Mouse (Mus musculus) CH12.LX (cell line): ENCODE measurements at regions not wholly inside any gene's neighbourhood (a gene's known extent, or its start where the extent isn't known, plus 50 kb on each side); places are given as distances from the start of the nearest gene placed in this dataset.
A peak's percentile ranks its signal among the peaks of the same experiment; 100 is the strongest.

ENCODE experiments used
- DNase-seq: peaks from one replicate; pipeline ENCODE4 v3.0.0-alpha.2; 2013; ENCODE audit errors: extremely low read depth
- H3K27ac ChIP-seq: 2 replicates; pipeline ENCODE4 v1.5.1; 2012; ENCODE audit warnings: low read depth, mild to moderate bottlenecking, control low read depth, moderate library complexity; ENCODE audit not compliant: insufficient read depth
- H3K27me3 ChIP-seq: replicated peaks from 2 replicates; pipeline ENCODE3; 2012; ENCODE audit warnings: inconsistent platforms
- H3K36me3 ChIP-seq, 2 experiments: replicated peaks in 1 of 2; 2 replicates each; pipeline versions ENCODE3 to v1.6.1; 2012; ENCODE audit warnings: inconsistent platforms in 1 of 2, low read length in 1 of 2, mild to moderate bottlenecking in 1 of 2, mixed read lengths in 1 of 2, moderate library complexity in 1 of 2; ENCODE audit not compliant: control insufficient read depth in 1 of 2, insufficient read depth in 1 of 2
- H3K4me1 ChIP-seq, 2 experiments: 2 replicates each; pipeline ENCODE4 v1.6.1; 2012; ENCODE audit warnings: inconsistent platforms in 1 of 2, moderate library complexity in 1 of 2; ENCODE audit not compliant: insufficient read depth in 2 of 2, control insufficient read depth in 1 of 2
- H3K4me2 ChIP-seq: 2 replicates; pipeline ENCODE4 v1.6.1; 2012; ENCODE audit warnings: low read depth, mild to moderate bottlenecking, control low read depth; ENCODE audit not compliant: poor library complexity, insufficient read depth, severe bottlenecking
- H3K4me3 ChIP-seq, 3 experiments: fragments of 150-350 bp in 1 of 3; sonication (generic) in 1 of 3; replicated peaks in 1 of 3; 2 replicates each; pipeline versions ENCODE3 to v1.5.1; 2011 to 2012; ENCODE audit warnings: low read depth in 2 of 3, low read length in 2 of 3, mild to moderate bottlenecking in 2 of 3, moderate library complexity in 2 of 3, control low read depth in 1 of 3, improper control_type of control experiment in 1 of 3, inconsistent platforms in 1 of 3, mixed read lengths in 1 of 3; ENCODE audit not compliant: poor library complexity in 1 of 3
- H3K79me2 ChIP-seq: replicated peaks from 2 replicates; pipeline ENCODE4 v1.6.1; 2012; ENCODE audit warnings: mild to moderate bottlenecking, moderate library complexity; ENCODE audit not compliant: control insufficient read depth, poor library complexity, insufficient read depth, severe bottlenecking; ENCODE audit errors: extremely low read depth
- H3K9ac ChIP-seq: 2 replicates; pipeline ENCODE4 v1.6.1; 2012; ENCODE audit warnings: low read depth, mild to moderate bottlenecking, control low read depth, moderate library complexity; ENCODE audit not compliant: insufficient read depth
- H3K9me3 ChIP-seq: replicated peaks from 2 replicates; pipeline ENCODE3; 2012; ENCODE audit warnings: low read length, inconsistent platforms, mixed read lengths
- CTCF ChIP-seq, 2 experiments: IDR thresholded peaks in 1 of 2; conservative IDR thresholded peaks in 1 of 2; 2 replicates each; pipeline ENCODE4 v1.5.1; 2011 to 2012; ENCODE audit warnings: low read depth in 2 of 2, low read length in 2 of 2, improper control_type of control experiment in 1 of 2, inconsistent platforms in 1 of 2, mild to moderate bottlenecking in 1 of 2, moderate library complexity in 1 of 2
- ELF1 ChIP-seq: IDR thresholded peaks from 2 replicates; pipeline ENCODE4 v1.6.1; 2014; ENCODE audit warnings: low read depth, mild to moderate bottlenecking, inconsistent platforms, low read length, improper control_type of control experiment
- EP300 ChIP-seq: IDR thresholded peaks from 2 replicates; pipeline ENCODE4 v1.6.1; 2011; ENCODE audit warnings: low read length, improper control_type of control experiment
- ETS1 ChIP-seq: conservative IDR thresholded peaks from 2 replicates; pipeline ENCODE4 v1.6.1; 2012; ENCODE audit warnings: low read depth, mild to moderate bottlenecking, inconsistent platforms, low read length, improper control_type of control experiment, moderate library complexity
- KAT2A ChIP-seq: IDR thresholded peaks from 2 replicates; pipeline ENCODE4 v1.6.1; 2012; ENCODE audit warnings: low read length, improper control_type of control experiment, inconsistent platforms; ENCODE audit not compliant: insufficient replicate concordance
- MAZ ChIP-seq: IDR thresholded peaks from 2 replicates; pipeline ENCODE4 v1.6.1; 2012; ENCODE audit warnings: low read depth, mild to moderate bottlenecking, inconsistent platforms, low read length, improper control_type of control experiment, moderate library complexity
- MXI1 ChIP-seq: IDR thresholded peaks from 2 replicates; pipeline ENCODE4 v1.6.1; 2011; ENCODE audit warnings: mild to moderate bottlenecking, low read depth, low read length, improper control_type of control experiment
- POLR2AphosphoS2 ChIP-seq: IDR thresholded peaks from 2 replicates; pipeline ENCODE4 v1.6.1; 2011; ENCODE audit warnings: low read depth, low read length, improper control_type of control experiment
- TBP ChIP-seq: conservative IDR thresholded peaks from 2 replicates; pipeline ENCODE4 v1.6.1; 2011; ENCODE audit warnings: low read depth, low read length, improper control_type of control experiment
- USF1 ChIP-seq: IDR thresholded peaks from 2 replicates; pipeline ENCODE4 v1.6.1; 2014; ENCODE audit warnings: low read depth, mild to moderate bottlenecking, inconsistent platforms, low read length, improper control_type of control experiment
- ZC3H11A ChIP-seq: IDR thresholded peaks from 2 replicates; pipeline ENCODE4 v1.6.1; 2012; ENCODE audit warnings: low read depth, mild to moderate bottlenecking, inconsistent platforms, low read length, improper control_type of control experiment
- dilution Hi-C: fragments of 300-500 bp; cut with MboI; formaldehyde crosslinking; loops from 2 replicates; pipeline ENCODE4 v1.14.3; 2020; ENCODE audit warnings: low sequenced_read_pairs; ENCODE audit not compliant: extremely low pct_unique_long_range_greater_than_20kb, extremely low pct_ligation_motif_present
- in situ Hi-C: fragments of 300-500 bp; cut with MboI; formaldehyde crosslinking; loops from 3 replicates; pipeline ENCODE4 v1.14.3; 2019; ENCODE audit warnings: low sequenced_read_pairs, low pct_ligation_motif_present, low pct_unique_long_range_greater_than_20kb, mixed read lengths

GRCm38 (mm10) chr6:31131716-31132115 lies 172.8 kb upstream of the Klf14 start:
- peaks cover 17 to 65% of the 10 kb centered on the region in 2 experiments for H3K4me1 ChIP-seq
- in situ Hi-C loops (no loop called here), dilution Hi-C loops (no loop called here)
- no peaks in the 10 kb centered on the region for H3K9me3 ChIP-seq
- H3K27ac ChIP-seq: no peak overlapping the region
- H3K79me2 ChIP-seq: no peaks in the 10 kb centered on the region; the same call in 1 of the 2 replicates
- H3K9ac ChIP-seq: no peak overlapping the region
- no peak for DNase-seq
- H3K4me3 ChIP-seq: no peak overlapping the region
- TF ChIP-seq ZC3H11A: no peak
- no peak for TF ChIP-seq MAZ
- no peak for TF ChIP-seq CTCF (conservative IDR thresholded peaks at IDR 0.05 in 1 of 2, IDR thresholded peaks at IDR 0.05 in 1 of 2; ENCODE audit: low read depth in 2 of 2, low read length in 2 of 2)
- TF ChIP-seq POLR2AphosphoS2: no peak
- no peak for TF ChIP-seq ELF1
- no peak for TF ChIP-seq USF1
- no peak for TF ChIP-seq MXI1
- TF ChIP-seq ETS1: no peak
- H3K36me3 ChIP-seq: peaks cover 11 to 68% of the 10 kb centered on the region in 2 experiments
- no peaks in the 10 kb centered on the region for H3K27me3 ChIP-seq
- no peak overlapping the region for H3K4me2 ChIP-seq

DNA sequence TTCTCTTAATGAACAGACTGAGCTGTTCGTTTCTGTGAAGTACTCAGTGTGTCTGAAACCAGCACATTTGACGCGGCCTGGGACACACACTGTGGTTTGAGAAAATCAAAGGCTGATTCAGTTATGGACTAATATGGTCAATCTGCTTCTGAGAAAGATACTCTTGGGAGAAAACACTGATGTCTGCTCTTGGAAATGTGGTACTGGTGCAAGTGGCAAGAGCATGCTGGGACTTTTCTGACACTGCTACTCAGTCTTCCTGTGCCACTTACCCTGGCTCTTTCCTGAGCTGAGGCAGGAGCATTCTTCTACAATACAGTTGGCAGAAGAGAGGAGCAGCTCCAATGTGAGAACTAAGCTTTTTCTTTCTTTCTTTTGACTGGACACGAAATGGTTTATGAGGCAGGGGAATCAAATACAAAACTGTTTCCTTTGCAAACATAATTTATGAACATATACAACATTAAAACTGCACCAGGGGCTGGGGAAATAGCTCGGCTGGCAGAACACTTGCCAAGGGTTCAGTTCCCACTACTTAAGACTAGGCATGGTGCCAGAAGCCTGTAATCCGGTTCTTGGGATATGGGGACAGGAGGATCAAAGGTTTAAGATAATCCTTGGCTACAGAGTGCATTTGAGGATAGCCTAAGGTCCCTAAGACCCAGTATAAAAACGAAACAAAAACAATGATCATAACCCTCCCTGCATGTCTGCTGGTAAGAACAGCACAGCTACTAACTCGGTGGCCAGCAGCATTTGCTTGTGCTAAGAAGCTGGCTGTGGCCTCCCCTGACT lies 173.7 kb upstream of the Klf14 start:
- H3K79me2 ChIP-seq: no peaks in the 10 kb centered on the region; the same call in 1 of the 2 replicates
- peak overlapping the region; percentile 31; the same call in 1 of the 2 replicates for H3K9ac ChIP-seq
- H3K36me3 ChIP-seq: peaks cover 14 to 77% of the 10 kb centered on the region in 2 experiments
- no peak for DNase-seq
- H3K4me3 ChIP-seq: no peak overlapping the region
- in situ Hi-C loops (no loop called here), dilution Hi-C loops (no loop called here)
- peaks cover 11 to 56% of the 10 kb centered on the region in 2 experiments for H3K4me1 ChIP-seq
- no peak overlapping the region; the same call in 1 of the 2 replicates for H3K4me2 ChIP-seq
- no peaks in the 10 kb centered on the region for H3K9me3 ChIP-seq
- no peak for TF ChIP-seq KAT2A
- no peak for TF ChIP-seq TBP
- no peak for TF ChIP-seq POLR2AphosphoS2
- TF ChIP-seq EP300: peak; percentile 21; the same call in 1 of the 2 replicates
- no peak overlapping the region for H3K27ac ChIP-seq
- H3K27me3 ChIP-seq: no peaks in the 10 kb centered on the region
